In genomic region chr5:38388420-38388823, GRCm38 (mm10) we compare ENCODE assay signal across 12 mouse cellular contexts.
A peak's percentile ranks its signal among the peaks of the same experiment; 100 is the strongest.
DNase-seq lines count a peak whose midpoint lies in the region; ATAC-seq lines count a peak whose summit lies in the region.
"Had no signal": no experiment of that assay in that cellular context is flagged by ENCODE, and none has a peak within 500 bp of the region (broad histone marks: within the 10 kb centered on the region; RNA-seq: fewer than 3 reads in every experiment).

No protein-coding gene starts in this region.

- DNase-seq in hindbrain, embryonic 11.5 days (ENCODE audit: low spot score): no peak
- DNase-seq in forebrain, embryonic 10.5 days (ENCODE audit: extremely low spot score, low spot score): no peak
- peak; percentile 72 for DNase-seq in layer of hippocampus, adult 11-12 months (ENCODE audit: low spot score)
- no peak for DNase-seq in adrenal gland, postnatal 36 days
- DNase-seq in spleen, adult 18-20 months: no peak
- DNase-seq: cerebellum, adult 9-10 months; gastrocnemius, adult 2 months had no signal

- H3K4me2 ChIP-seq in hindbrain, embryonic 16.5 days (ENCODE audit: low read length): no peak overlapping the region
- no peak overlapping the region for H3K4me2 ChIP-seq in hindbrain, embryonic 11.5 days (replicated peaks; ENCODE audit: low read depth, low read length)
- no peak overlapping the region for H3K4me2 ChIP-seq in midbrain, embryonic 13.5 days (replicated peaks)
- no peak overlapping the region for H3K4me2 ChIP-seq in intestine, embryonic 15.5 days (replicated peaks)
- H3K4me2 ChIP-seq: hindbrain, embryonic 15.5 days; stomach, embryonic 15.5 days had no signal

- H3K27ac ChIP-seq in hindbrain, embryonic 16.5 days (ENCODE audit: low read depth, low read length): no peak overlapping the region
- no peak overlapping the region for H3K27ac ChIP-seq in hindbrain, embryonic 11.5 days (ENCODE audit: low read depth, low read length)
- peak overlapping the region; percentile 53 for H3K27ac ChIP-seq in forebrain, embryonic 10.5 days
- no peak overlapping the region; the same call in 1 of the 2 replicates for H3K27ac ChIP-seq in midbrain, embryonic 13.5 days
- H3K27ac ChIP-seq in intestine, embryonic 15.5 days: no peak overlapping the region
- H3K27ac ChIP-seq: gastrocnemius, adult 2 months; hindbrain, embryonic 15.5 days; stomach, embryonic 15.5 days had no signal

- no peaks in the 10 kb centered on the region for H3K36me3 ChIP-seq in hindbrain, embryonic 16.5 days (ENCODE audit: control insufficient read depth, insufficient read depth, low read length)
- H3K36me3 ChIP-seq in hindbrain, embryonic 11.5 days (ENCODE audit: control insufficient read depth, insufficient read depth, low read length): no peaks in the 10 kb centered on the region
- no peaks in the 10 kb centered on the region for H3K36me3 ChIP-seq in forebrain, embryonic 10.5 days (replicated peaks)
- H3K36me3 ChIP-seq in midbrain, embryonic 13.5 days: no peaks in the 10 kb centered on the region
- H3K36me3 ChIP-seq in intestine, embryonic 15.5 days: no peaks in the 10 kb centered on the region
- H3K36me3 ChIP-seq: hindbrain, embryonic 15.5 days; stomach, embryonic 15.5 days had no signal

- no peak overlapping the region for H3K4me3 ChIP-seq in hindbrain, embryonic 16.5 days (ENCODE audit: low read length)
- H3K4me3 ChIP-seq in hindbrain, embryonic 11.5 days (ENCODE audit: low read depth, low read length): no peak overlapping the region
- no peak overlapping the region; the same call in 1 of the 2 replicates for H3K4me3 ChIP-seq in forebrain, embryonic 10.5 days
- no peak overlapping the region for H3K4me3 ChIP-seq in midbrain, embryonic 13.5 days (replicated peaks)
- no peak overlapping the region for H3K4me3 ChIP-seq in intestine, embryonic 15.5 days (replicated peaks)
- H3K4me3 ChIP-seq: gastrocnemius, adult 2 months; hindbrain, embryonic 15.5 days; stomach, embryonic 15.5 days had no signal

- WGBS in hindbrain, embryonic 16.5 days: 18% methylated on average over 10 of the region's 10 CpGs
- WGBS in hindbrain, embryonic 11.5 days: 28% methylated on average over 10 of the region's 10 CpGs
- 44% methylated on average over 10 of the region's 10 CpGs for WGBS in forebrain, embryonic 10.5 days
- 28% methylated on average over 10 of the region's 10 CpGs for WGBS in midbrain, embryonic 13.5 days
- 29% methylated on average over 10 of the region's 10 CpGs for WGBS in intestine, embryonic 15.5 days

- no peaks in the 10 kb centered on the region; the same call in 1 of the 2 replicates for H3K27me3 ChIP-seq in hindbrain, embryonic 16.5 days (replicated peaks; ENCODE audit: control insufficient read depth, insufficient read depth, low read length)
- H3K27me3 ChIP-seq in hindbrain, embryonic 11.5 days (ENCODE audit: control insufficient read depth, insufficient read depth, low read length): no peaks in the 10 kb centered on the region
- no peaks in the 10 kb centered on the region; the same call in 1 of the 2 replicates for H3K27me3 ChIP-seq in forebrain, embryonic 10.5 days (ENCODE audit: poor library complexity, severe bottlenecking)
- peaks cover 18% of the 10 kb centered on the region for H3K27me3 ChIP-seq in midbrain, embryonic 13.5 days
- H3K27me3 ChIP-seq in intestine, embryonic 15.5 days (replicated peaks): no peaks in the 10 kb centered on the region
- H3K27me3 ChIP-seq: hindbrain, embryonic 15.5 days; stomach, embryonic 15.5 days had no signal

- ATAC-seq in hindbrain, embryonic 16.5 days: peak; percentile 46; the same call in 1 of the 2 replicates
- no peak; the same call in 1 of the 2 replicates for ATAC-seq in hindbrain, embryonic 11.5 days (ENCODE audit: low FRiP score)
- ATAC-seq in midbrain, embryonic 13.5 days: 0 out of 2 replicates have a peak, but pooled peaks have one; percentile 35
- no peak for ATAC-seq in intestine, embryonic 15.5 days

- H3K9me3 ChIP-seq in hindbrain, embryonic 16.5 days (ENCODE audit: control insufficient read depth, low read length): no peaks in the 10 kb centered on the region
- no peaks in the 10 kb centered on the region for H3K9me3 ChIP-seq in hindbrain, embryonic 11.5 days (ENCODE audit: control insufficient read depth, low read length)
- H3K9me3 ChIP-seq in forebrain, embryonic 10.5 days: no peaks in the 10 kb centered on the region
- no peaks in the 10 kb centered on the region for H3K9me3 ChIP-seq in midbrain, embryonic 13.5 days
- no peaks in the 10 kb centered on the region for H3K9me3 ChIP-seq in intestine, embryonic 15.5 days
- H3K9me3 ChIP-seq: hindbrain, embryonic 15.5 days; stomach, embryonic 15.5 days had no signal

- H3K9ac ChIP-seq in hindbrain, embryonic 16.5 days (ENCODE audit: low read depth, low read length): no peak overlapping the region
- no peak overlapping the region for H3K9ac ChIP-seq in hindbrain, embryonic 11.5 days (ENCODE audit: low read depth, low read length)
- no peak overlapping the region for H3K9ac ChIP-seq in midbrain, embryonic 13.5 days (replicated peaks)
- no peak overlapping the region for H3K9ac ChIP-seq in intestine, embryonic 15.5 days
- H3K9ac ChIP-seq: hindbrain, embryonic 15.5 days; stomach, embryonic 15.5 days had no signal

- H3K4me1 ChIP-seq in hindbrain, embryonic 16.5 days (ENCODE audit: control insufficient read depth, insufficient read depth, low read depth, low read length): peaks cover 10% of the 10 kb centered on the region
- H3K4me1 ChIP-seq in hindbrain, embryonic 11.5 days (replicated peaks; ENCODE audit: control insufficient read depth, insufficient read depth, low read length): peaks cover 6% of the 10 kb centered on the region; the same call in 1 of the 2 replicates
- H3K4me1 ChIP-seq in forebrain, embryonic 10.5 days: peaks cover 50% of the 10 kb centered on the region
- peaks cover 16% of the 10 kb centered on the region for H3K4me1 ChIP-seq in midbrain, embryonic 13.5 days (replicated peaks)
- no peaks in the 10 kb centered on the region for H3K4me1 ChIP-seq in intestine, embryonic 15.5 days (replicated peaks)
- H3K4me1 ChIP-seq: stomach, embryonic 15.5 days had no signal

Comparison
In these comparisons a context has a peak if more than half of its experiments do, and no peak if none do; other contexts are left out.
1. ATAC-seq: peak in hindbrain, embryonic 16.5 days (single experiment) and midbrain, embryonic 13.5 days (single experiment); none in hindbrain, embryonic 11.5 days (single experiment) and intestine, embryonic 15.5 days (single experiment).